Mouse (Mus musculus): ENCODE data around the gene Insig2.

Insig2 gene

GRCm38 (mm10) chr1:121326591-121327343, 5.6 kb downstream of the Insig2 start:
- DNase-seq, result no peak

GRCm38 (mm10) chr1:121323501-121323900, 8.9 kb downstream of the Insig2 start:
- DNase-seq, result no peak

DNA sequence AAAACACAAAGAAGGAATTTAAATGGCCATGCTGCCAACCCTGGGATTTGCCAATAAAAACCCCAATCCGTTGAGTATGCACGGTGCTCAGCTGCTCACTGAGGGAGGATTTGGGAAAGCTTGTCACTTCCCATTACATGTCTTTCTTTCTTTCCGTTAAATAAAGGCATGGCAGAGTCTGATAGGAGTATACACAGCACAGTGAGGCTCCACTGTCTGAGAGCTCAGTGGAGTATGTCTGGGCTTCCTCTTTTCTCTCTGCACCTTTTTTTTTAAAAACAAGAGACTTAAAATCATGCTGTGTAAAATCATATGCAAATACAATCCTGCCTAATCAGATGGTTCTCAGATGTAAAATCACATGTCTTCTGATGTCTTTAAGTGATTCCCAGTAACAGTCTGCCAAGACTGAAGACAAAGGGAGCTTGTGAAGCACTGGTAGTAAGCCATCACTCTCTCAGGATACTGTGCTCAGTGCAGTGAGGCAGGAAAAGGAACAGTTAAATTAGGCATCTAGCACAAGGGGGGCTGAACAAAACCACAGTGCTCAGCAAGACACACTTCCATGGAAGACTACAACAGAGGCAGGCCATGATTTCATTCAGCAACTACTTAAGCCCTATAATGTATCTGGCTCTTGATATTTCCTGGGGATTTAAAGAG, 17.5 kb downstream of the Insig2 start:
- no peak for DNase-seq

- DNase-seq, result no peak
Observed at GRCm38 (mm10) chr1:121313181-121313580, 19.2 kb downstream of the Insig2 start.

DNA sequence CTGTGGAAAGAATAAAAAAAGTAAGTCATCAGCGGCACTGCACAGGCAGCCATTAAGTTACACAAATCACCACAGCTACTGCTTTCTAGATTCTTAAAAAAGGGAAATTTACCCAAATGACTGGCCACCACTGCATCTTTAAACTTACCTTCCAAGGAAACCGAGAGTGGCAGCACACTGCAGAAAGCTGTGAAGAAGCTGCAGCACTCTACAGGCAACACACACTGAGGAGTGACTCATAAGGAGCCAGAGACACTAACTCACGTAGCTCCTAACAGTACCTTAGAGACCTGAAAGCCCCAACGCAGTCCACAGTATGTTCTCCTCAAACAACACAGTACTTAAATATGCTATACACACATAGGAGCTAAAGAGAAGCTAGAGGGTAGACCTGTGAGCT, 20.1 kb downstream of the Insig2 start:
- DNase-seq, result no peak

GRCm38 (mm10) chr1:121296717-121297255, 35.6 kb downstream of the Insig2 start:
- DNase-seq, result no peak

DNA sequence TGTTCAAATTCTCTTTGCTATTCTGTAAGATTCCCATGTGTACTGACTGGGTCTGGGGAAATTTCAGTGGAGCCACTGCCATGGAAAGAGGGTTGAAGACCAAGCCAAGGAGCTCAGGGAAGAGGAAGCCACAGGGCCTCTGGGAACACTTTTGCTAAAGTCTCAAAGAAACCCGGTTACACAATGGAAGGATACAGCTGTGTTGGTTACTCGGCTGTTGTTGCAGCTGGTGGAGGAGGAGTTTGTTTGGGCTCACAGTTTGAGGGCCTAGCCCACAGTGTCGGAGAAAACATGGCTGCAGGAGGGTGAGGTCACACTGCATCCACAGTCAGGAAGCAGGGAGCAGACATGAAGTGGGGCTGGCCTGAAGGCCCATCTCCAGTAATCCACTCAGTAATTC, 38.8 kb downstream of the Insig2 start:
- DNase-seq, result no peak

DNA sequence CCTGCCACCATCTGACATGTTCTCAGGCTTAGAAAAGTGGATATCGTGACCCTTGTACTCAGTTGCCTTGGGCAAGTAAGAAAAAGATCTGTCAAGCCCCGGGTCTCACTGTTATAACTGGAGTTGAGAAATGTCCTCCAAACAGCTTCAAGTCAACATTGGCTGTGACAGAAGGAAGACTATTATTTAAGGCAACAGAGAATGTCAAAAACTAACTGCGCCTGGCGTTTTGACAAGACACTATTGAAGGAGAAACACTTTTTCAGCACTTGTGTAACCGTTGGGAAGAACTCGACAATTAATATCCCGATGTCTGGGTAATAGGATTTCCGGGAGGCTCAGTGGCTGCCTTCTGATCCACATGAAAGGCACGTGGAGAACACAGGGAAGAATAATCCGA, 41.5 kb downstream of the Insig2 start:
- no peak for DNase-seq

- peak in 1 of 2 experiments; percentile 12 for DNase-seq
Observed at GRCm38 (mm10) chr1:121290340-121290739, 42.0 kb downstream of the Insig2 start.

DNA sequence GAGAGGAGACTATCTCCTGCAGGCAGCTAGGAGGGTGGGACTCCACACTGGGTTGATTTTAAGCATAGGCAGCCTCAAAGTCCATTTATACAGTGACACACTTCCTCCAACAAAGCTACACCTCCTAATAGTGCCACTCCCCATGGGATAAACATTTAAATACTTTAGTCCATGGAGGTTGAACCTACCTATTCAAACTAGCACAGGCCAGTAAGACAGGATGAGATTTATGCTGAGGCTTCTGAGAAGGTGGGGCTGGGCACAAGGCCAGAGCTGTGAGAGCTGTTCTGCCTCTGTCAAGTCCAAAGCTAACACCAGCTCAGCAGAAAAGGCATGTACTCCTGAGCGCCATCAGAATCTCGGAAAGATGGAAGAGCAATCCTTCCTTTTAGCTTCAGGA, 48.2 kb downstream of the Insig2 start:
- no peak for DNase-seq

GRCm38 (mm10) chr1:121280501-121280900, 51.9 kb downstream of the Insig2 start:
- DNase-seq, result no peak

DNA sequence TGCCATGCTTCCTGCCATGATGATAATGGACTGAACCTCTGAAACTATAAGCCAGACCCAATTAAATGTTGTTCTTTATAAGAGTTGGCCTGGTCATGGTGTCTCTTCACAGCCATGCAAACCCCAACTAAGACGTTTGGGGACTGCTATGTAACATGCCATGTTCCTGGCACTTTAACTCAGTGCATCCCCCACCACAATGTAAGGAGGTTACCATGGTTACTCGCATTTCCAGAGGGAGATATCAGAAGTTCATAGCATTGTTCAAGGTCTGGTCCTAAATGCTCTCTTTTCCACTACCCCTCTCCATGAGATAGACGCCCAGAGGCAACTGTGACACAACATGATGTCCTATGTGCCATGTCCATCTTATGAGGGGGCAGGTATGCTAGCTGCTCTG, 54.0 kb downstream of the Insig2 start:
- DNase-seq, result no peak

DNA sequence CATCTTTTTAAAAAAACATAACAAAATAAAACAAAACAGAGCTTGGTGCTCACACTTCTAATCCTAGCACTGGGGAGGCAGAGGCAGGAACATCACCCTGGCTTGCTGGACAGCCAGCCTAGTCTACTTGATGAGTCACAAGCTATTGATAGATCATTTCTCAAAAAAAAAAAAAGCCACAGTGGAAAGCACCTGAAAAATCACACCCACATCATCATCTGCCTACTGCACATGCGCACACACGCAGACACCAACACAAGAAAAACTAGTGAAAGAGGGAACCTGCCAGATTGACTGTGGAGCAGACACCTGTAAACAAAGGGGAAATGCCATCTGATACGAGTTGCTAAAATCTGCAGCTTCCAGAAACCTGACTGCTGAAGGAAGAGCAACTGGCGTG, 54.9 kb downstream of the Insig2 start:
- DNase-seq, result no peak

GRCm38 (mm10) chr1:121275961-121276506, 56.4 kb downstream of the Insig2 start:
- no peak for DNase-seq

- DNase-seq, result no peak
Observed at GRCm38 (mm10) chr1:121260171-121260741, 72.1 kb downstream of the Insig2 start.
